Mouse (Mus musculus): Measurements from ENCODE around the gene Oxct1.

The Oxct1 gene

DNA sequence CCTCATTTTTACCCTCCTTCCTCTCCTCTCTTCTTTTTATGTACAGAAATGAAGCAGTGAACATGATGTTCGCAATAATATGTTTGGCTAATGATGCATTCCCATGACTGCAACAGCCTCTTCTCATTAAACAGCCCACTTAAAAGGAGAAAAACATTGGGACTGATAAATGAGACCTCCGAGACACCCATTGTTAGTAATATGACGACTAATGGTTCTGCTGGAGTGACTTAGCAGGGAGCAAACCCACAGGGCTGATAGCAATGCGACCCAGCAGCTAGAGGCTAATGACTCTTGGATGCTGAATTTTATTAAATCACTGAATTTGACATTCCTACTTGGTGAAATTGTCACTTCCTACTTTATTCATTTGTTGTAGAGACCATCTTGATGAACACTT lies 79.3 kb downstream of the Oxct1 start:
- no peak for DNase-seq (ENCODE audit: low spot score in 2 of 2)

DNA sequence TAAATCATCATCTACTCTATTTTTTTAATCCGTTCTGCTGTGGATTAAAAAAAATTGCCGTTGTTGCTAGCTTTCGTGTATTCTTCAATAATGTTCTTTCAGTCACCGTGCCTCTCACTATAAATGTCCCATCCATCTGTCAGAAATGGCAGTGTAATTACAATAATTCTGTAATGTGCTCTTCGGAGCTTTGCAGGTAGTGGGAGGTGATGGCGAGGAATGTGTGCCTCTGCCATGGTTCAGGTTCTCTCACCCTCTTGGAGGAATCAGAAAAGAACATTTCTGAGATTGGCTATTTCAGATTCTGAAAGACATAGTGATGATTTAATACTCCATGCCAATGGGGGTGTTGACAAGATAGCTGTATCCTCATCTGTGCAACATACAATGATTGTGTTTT lies 93.8 kb downstream of the Oxct1 start:
- DNase-seq (ENCODE audit: low spot score in 2 of 2): no peak

DNA sequence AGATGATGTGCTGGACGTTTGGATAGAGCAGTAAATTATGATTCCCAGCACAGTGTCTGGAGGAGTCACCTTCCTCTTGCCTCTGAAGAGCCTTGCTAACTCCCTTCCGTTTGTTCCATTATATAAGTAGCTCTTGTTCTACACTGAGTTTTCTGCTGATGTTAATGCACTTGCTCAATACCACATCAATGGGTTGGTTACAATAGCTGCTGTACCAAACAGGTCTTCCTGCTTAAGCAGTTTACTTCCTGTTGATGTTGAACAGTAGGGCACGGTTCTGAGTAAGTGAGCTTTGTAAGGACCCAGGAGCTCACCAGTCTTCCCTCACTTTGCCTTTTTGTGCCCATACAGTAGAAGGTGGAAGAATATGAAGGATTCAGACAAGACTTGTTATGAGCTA lies 98.5 kb downstream of the Oxct1 start:
- DNase-seq (ENCODE audit: low spot score in 2 of 2): no peak

DNA sequence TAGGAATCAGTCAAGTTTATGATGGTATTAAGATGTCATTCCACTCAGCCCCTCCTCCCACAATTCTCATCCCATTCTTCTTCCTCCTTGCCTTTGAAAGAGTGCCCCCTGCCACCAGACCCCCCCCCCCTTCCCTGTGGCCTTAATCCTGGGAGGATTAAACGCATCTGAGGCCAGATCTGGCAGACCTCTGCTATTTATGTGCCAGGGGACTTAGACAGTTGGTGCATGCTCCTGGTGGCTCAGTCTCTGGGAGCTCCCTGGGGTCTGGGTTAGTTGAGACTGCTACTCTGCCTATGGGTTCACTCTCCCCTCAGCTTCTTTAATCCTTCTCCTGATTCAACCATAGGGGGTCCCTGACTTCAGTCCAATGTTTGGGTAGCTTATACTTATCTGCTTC lies 112.3 kb downstream of the Oxct1 start:
- DNase-seq (ENCODE audit: low spot score in 2 of 2): no peak

DNA sequence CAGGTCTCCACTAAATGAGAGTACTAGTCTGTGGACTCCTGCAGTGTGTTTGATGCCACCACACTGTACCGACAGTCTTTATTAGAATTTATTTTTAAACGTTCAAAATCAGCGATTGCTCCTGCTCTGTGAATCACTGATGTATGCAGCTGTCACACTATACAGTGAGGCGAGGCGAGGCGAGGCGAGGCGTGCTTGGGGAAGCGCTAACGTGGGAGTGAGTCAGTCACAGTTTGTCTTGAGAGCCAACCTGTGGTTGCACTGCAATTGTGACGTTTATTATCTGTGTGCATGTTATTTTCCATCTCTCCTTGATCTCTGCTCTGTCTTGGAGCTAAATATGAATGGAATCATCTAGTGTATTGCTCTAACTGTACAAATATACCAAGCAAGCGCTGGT lies 113.3 kb downstream of the Oxct1 start:
- DNase-seq (ENCODE audit: low spot score in 2 of 2): peak; percentile 53 to 75

DNA sequence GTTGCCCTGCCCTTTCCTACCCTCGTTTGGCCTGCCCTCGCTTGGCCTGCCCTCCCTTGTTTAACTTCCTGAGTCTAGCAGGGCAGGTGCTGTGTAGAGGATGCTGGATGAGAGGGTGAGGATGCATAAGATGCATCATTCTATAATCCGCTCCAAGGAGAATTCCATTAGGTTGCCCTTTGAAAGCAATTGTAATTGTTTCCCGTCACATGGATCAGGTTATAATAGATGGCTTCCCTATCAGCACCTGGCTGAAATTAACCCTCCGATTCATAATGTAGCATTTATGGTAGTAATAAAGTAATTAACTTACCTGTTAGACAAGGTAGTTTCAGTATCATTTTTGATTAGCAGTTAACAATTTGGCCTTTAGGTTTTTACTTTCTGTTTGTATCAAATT lies 119.2 kb downstream of the Oxct1 start:
- DNase-seq (ENCODE audit: low spot score in 2 of 2): no peak

DNA sequence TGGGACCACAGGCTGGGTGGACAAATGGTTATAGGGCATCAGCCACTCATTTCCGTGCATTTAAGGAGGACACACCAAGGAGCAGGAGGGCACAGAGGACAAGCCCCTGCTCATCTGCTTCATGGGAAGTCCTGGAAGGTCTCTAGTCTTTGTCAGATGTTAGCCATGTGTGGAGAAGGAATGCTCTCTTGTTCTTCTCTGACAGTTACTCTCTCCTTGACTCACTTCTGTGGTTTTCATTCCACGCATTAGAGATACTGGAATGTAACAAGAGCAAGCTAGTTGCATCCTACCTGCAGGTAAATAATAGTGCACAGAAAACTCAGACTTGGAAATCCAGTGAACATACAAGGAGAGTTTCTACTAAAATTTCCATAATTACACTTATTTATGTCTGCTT lies 121.5 kb downstream of the Oxct1 start:
- no peak for DNase-seq (ENCODE audit: low spot score in 2 of 2)

DNA sequence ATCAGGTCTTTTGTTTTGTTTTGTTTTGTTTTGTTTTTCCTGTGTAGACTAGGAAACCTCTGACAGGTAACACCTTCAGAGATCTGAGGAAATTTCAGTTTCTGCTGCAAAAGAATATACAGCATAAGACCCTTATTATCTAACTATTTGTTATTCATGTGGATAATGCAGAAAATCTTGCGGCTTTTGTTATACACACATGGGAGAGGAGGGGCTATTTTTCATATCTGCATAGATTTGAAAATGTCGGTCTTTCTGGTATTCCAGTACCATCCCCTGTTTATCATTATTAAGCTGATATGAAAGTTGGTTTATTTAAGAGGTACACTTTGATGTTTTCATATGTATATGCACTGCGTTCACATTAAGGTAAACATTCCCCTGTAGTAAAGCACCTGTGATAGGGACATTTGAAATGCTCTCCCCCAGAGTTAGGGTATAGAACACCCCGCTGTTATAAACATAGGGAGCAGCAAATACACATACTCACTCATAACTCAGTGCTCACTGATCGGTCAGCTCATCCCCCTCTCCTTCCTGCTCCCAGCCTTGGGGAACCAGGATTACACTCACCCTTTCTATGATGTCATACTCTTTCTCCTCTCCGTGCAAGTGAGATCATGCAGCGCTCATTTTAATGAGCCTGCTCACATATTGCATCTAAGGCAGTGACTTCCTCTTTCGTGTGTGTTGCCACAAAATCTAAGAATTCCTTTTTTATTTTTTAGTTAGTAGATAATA lies 122.6 kb downstream of the Oxct1 start:
- no peak for DNase-seq (ENCODE audit: low spot score in 2 of 2)

DNA sequence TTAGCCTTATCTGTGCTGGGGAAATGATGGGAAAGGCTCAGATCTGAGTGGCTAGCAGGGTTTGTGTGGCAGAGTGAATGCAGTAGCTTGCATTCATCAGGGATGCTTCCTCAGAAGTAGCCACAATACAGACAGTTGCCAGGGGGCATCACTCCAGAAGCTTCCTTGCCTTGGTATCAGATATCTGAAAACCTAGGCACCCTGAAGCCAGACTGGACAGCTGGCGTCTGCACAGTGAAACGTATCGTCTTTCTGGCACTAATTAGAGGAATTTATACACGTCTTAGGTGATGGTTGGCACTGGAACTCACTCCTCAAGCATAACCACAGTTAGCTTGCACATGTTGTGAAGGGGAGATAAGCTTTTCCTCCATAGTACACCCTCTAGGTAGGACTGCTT lies 128.5 kb downstream of the Oxct1 start:
- DNase-seq (ENCODE audit: low spot score in 2 of 2): no peak

DNA sequence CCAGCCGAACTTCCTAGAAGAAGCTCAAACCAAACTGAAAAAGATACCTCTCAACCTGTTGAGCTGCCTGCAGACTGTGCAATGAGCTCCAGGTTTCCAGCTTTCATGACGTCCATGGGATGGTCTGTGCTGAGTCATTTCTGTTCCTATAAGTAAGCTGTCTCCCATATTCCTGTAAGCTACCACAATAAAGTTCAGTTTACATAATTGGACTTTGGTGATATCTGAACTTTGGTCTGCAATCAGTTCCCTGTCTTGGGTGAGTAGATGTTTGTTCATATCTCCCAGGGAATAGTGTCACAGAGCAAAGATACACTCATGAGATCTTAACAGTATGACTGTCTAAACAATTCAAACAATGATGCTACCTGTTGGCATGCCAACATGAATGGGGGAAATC lies 141.8 kb downstream of the Oxct1 start:
- no peak for DNase-seq (ENCODE audit: low spot score in 2 of 2)

DNA sequence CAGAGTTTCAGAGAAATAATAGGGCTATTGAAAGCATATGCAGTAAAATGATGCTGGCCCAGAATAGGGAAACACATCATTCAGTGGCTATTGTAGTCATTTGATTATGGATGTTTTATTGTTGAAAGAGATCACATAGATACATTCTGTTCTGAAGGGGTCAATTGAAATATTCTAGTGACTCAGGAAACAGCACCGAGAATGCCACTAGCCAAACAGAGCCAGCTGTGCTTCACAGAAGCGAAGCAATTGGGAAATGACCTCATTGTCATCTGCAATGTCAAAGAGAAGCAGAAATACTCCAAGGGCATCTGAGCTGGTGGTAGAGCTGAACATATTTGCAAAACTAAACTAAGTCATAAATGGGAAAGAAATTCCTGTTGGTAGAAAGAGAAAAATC lies 145.4 kb downstream of the Oxct1 start:
- no peak for DNase-seq (ENCODE audit: low spot score in 2 of 2)

DNA sequence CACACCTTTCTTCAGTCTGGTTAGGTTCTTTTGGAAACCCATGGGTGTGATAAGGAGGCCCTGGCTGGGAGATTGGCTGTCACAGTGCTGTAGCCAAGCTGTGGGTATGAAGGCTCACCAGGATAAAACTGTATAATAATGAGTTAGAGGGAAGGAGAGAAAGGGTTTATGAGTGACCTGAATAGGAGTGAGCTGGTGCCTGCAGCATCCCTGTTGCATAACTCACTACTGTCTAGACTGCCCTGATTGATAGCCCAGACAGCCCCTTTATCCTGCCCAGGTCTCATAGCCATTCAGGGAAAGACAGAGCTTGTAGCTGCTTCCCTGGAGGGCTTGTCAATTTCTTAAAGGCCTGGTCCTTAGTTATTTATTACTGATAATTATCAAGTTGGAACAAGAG lies 171.7 kb downstream of the Oxct1 start:
- DNase-seq (ENCODE audit: low spot score in 2 of 2): no peak

Data from right cerebral cortex, postnatal 36 days (tissue).